Mouse (Mus musculus) effector memory CD4-positive, alpha-beta T cell, adult 7 months (primary cell): Measurements from ENCODE around the gene Unc80. TPM values are rescaled to one million over a fixed set of nuclear protein-coding genes. Genes with fewer than 3 reads are reported as not detected.

Experiments
- polyA plus RNA-seq: library from polyadenylated mRNA; unstranded; fragments of 100-300 nt; shearing (Covaris generic); gene quantifications from one replicate; pipeline ENCODE4 v1.2.1, GENCODE M21; 2017

Unc80 gene
- polyA plus RNA-seq = 0.72 TPM

GRCm38 (mm10) chr1:66467821-66468703, at the start of gene Unc80:
Unc80 (plus strand) TSS chr1:66468367.

GRCm38 (mm10) chr1:66700693-66701575, 232.8 kb downstream of the Unc80 start, which contains the start of gene Rpe:
Rpe (plus strand) TSS chr1:66700831.

Other genes starting within 250 kb of the Unc80 start
- gene Rpe, start 232.5 kb downstream of the Unc80 start, polyA plus RNA-seq = 41.7 TPM